Mouse (Mus musculus) C2C12 (cell line): Measurements from ENCODE around the gene Aspdh. TPM values are rescaled to one million over a fixed set of nuclear protein-coding genes. Genes with fewer than 3 reads are reported as not detected.
A peak's percentile ranks its signal among the peaks of the same experiment; 100 is the strongest.

Experiments used
- H3K27me3 ChIP-seq: one replicate; pipeline ENCODE4 v1.6.1; 2011; ENCODE audit not compliant: control insufficient read depth, insufficient read depth, insufficient read length
- H3K36me3 ChIP-seq: one replicate; pipeline ENCODE4 v1.6.1; 2011; ENCODE audit not compliant: control insufficient read depth, insufficient read depth
- H3K4me3 ChIP-seq: one replicate; pipeline ENCODE4 v1.5.1; 2011; ENCODE audit warnings: mild to moderate bottlenecking, control low read depth; ENCODE audit not compliant: poor library complexity, insufficient read depth, severe bottlenecking
- H3K79me2 ChIP-seq: one replicate; pipeline ENCODE4 v1.6.1; 2011; ENCODE audit not compliant: control insufficient read depth, insufficient read depth
- H3K79me3 ChIP-seq: one replicate; pipeline ENCODE4 v1.6.1; 2011; ENCODE audit warnings: low read depth, control low read depth
- H3ac ChIP-seq: one replicate; pipeline ENCODE3; 2011; ENCODE audit warnings: low read depth; ENCODE audit not compliant: control insufficient read depth, insufficient read length
- CEBPB ChIP-seq: IDR thresholded peaks from one replicate; pipeline ENCODE4 v1.6.1; 2011; ENCODE audit warnings: low read depth, mild to moderate bottlenecking, control low read depth, moderate library complexity
- CTCF ChIP-seq: IDR thresholded peaks from one replicate; pipeline ENCODE4 v1.5.1; 2011; ENCODE audit not compliant: control insufficient read depth, insufficient read depth, insufficient read length
- FOSL1 ChIP-seq: IDR thresholded peaks from one replicate; pipeline ENCODE4 v1.8.0; 2011; ENCODE audit warnings: mild to moderate bottlenecking, low read length; ENCODE audit not compliant: poor library complexity, insufficient read depth, severe bottlenecking
- MAX ChIP-seq: IDR thresholded peaks from one replicate; pipeline ENCODE4 v1.6.1; 2011; ENCODE audit warnings: mild to moderate bottlenecking, control low read depth
- MYOD1 ChIP-seq: IDR thresholded peaks from one replicate; pipeline ENCODE4 v1.6.1; 2011; ENCODE audit warnings: low read depth; ENCODE audit not compliant: control insufficient read depth, insufficient read length
- MYOG ChIP-seq: IDR thresholded peaks from one replicate; pipeline ENCODE4 v1.6.1; 2011; ENCODE audit not compliant: control insufficient read depth, insufficient read length; ENCODE audit errors: extremely low read depth
- USF1 ChIP-seq: IDR thresholded peaks from one replicate; pipeline ENCODE4 v1.6.1; 2011; ENCODE audit warnings: low read depth, mild to moderate bottlenecking, control low read depth, moderate library complexity
- polyA plus RNA-seq: library from polyadenylated mRNA; unstranded; fragments of >200 nt; fragmentation: generic; extraction: Trizol; gene quantifications from one replicate; pipeline ENCODE4 v1.2.1, GENCODE M21; 2012; ENCODE audit warnings: missing spikeins

The Aspdh gene
- polyA plus RNA-seq, 1 experiment = not detected

GRCm38 (mm10) chr7:44472961-44473646, 7.9 kb downstream of the Aspdh start:
- Histone ChIP-seq H3K4me3 (no peak overlapping the region), H3K36me3 (no peaks in the 10 kb centered on the region), H3K27me3 (peaks cover 15% of the 10 kb centered on the region), H3K79me2 (no peaks in the 10 kb centered on the region), H3ac (no peak overlapping the region), H3K79me3 (no peaks in the 10 kb centered on the region)
- no peak for TF ChIP-seq USF1
- peak; percentile 21 for TF ChIP-seq MYOD1

GRCm38 (mm10) chr7:44474419-44474818, 9.2 kb downstream of the Aspdh start:
- Histone ChIP-seq H3K36me3 (no peaks in the 10 kb centered on the region), H3K79me2 (no peaks in the 10 kb centered on the region), H3K4me3 (no peak overlapping the region), H3K27me3 (peaks cover 15% of the 10 kb centered on the region), H3K79me3 (no peaks in the 10 kb centered on the region), H3ac (no peak overlapping the region)
- TF ChIP-seq MYOD1 = no peak
- no peak for TF ChIP-seq USF1
- TF ChIP-seq CEBPB = no peak
- TF ChIP-seq MAX = no peak
- TF ChIP-seq CTCF = no peak
- no peak for TF ChIP-seq FOSL1
- TF ChIP-seq MYOG = no peak

DNA sequence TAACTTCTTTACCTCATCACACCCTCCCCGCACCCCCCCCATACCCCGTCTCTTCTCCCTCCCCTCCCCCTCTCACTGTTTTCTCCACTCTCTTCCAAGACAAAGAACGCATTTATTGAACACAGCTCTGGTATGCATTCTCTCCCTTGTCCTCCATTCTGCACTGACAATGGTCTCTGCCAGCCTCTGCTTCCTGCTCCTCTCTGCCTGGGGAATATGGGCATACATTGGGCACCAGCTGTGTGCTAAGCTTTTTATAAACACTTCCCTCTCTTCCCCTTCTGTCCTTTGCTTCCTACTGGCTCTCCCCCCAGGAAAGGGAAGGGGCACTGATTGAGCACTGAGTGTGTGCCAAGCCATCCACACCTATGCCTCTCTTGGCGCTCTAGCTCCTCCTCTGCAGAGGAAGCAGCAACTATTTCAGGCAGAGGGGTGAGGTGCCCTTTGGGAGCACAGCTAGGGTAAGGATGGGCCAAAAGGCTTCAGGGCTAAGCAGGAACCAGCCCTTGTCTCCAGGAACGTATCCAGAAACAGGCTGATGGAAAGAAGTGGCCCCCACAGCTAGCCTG, 9.9 kb downstream of the Aspdh start:
- TF ChIP-seq FOSL1 = no peak
- no peak for TF ChIP-seq CTCF
- no peak for TF ChIP-seq CEBPB
- no peak for TF ChIP-seq MAX
- no peak for TF ChIP-seq MYOD1
- TF ChIP-seq MYOG = no peak
- no peak for TF ChIP-seq USF1
- no peak overlapping the region for H3ac ChIP-seq
- peaks cover 15% of the 10 kb centered on the region for H3K27me3 ChIP-seq
- H3K79me3 ChIP-seq = no peaks in the 10 kb centered on the region
- no peak overlapping the region for H3K4me3 ChIP-seq
- H3K79me2 ChIP-seq = no peaks in the 10 kb centered on the region
- H3K36me3 ChIP-seq = no peaks in the 10 kb centered on the region

DNA sequence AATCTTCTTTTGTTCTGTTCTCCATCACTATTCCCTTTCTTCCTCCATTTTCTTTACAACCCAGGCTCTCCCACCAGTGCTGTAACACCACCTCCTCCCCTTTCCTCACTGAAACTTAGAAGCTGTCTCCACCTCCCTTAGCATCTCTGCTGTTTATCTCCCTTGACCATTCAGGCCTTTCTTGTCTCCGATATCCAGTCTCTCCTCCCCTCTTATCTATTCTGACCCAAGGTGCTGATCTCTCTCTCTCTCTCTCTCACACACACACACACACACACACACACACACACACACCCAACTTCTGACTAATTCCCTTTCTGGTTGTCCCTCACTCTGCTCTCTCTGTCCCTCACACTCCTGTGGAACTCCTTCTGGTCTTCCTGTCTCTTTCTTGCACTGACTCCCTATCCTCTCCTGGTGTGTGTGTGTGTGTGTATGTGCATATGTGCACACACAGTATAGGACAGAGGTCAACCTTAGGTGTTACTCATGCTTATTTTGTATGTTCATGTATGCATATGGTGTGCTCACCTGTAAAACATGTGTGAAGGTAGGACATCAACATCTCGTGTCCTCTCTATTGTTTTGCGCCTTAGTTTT, 17.7 kb downstream of the Aspdh start:
- H3ac ChIP-seq = no peak overlapping the region
- TF ChIP-seq USF1 (no peak), MYOG (no peak), MYOD1 (no peak), CTCF (no peak), CEBPB (no peak), FOSL1 (no peak), MAX (no peak)
- H3K27me3 ChIP-seq = no peaks in the 10 kb centered on the region

DNA sequence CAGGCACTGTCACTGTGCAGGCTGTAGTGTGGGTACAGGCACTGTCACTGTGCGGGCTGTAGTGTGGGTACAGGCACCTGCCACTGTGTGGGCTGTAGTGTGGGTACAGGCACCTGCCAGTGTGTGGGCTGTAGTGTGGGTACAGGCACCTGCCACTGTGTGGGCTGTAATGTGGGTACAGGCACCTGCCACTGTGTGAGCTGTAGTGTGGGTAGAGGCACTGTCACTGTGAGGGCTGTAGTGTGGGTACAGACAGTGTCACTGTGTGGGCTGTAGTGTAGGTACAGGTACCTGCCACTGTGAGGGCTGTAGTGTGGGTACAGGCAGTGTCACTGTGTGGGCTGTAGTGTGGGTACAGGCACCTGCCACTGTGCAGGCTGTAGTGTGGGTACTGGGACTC, 18.9 kb downstream of the Aspdh start:
- no peak overlapping the region for H3K4me3 ChIP-seq
- TF ChIP-seq CEBPB (no peak), MYOD1 (no peak), USF1 (no peak), CTCF (no peak), MAX (no peak), FOSL1 (no peak), MYOG (no peak)
- no peaks in the 10 kb centered on the region for H3K27me3 ChIP-seq
- no peak overlapping the region for H3ac ChIP-seq
- H3K79me3 ChIP-seq = no peaks in the 10 kb centered on the region
- H3K79me2 ChIP-seq = no peaks in the 10 kb centered on the region
- no peaks in the 10 kb centered on the region for H3K36me3 ChIP-seq

More for the DNA sequence above, 17.7 kb downstream of the Aspdh start:
- Histone ChIP-seq H3K79me3 (no peaks in the 10 kb centered on the region), H3K36me3 (no peaks in the 10 kb centered on the region), H3K79me2 (no peaks in the 10 kb centered on the region), H3K4me3 (no peak overlapping the region)
